Mouse (Mus musculus) mouse embryonic stem cell (cell line): ENCODE results near the gene Trim44.

ENCODE experiments used
- in situ Hi-C, 2 experiments: fragments of 300-500 bp; cut with MboI; formaldehyde crosslinking; loops; 1 replicate in 1 of 2; 3 replicates in 1 of 2; pipeline ENCODE4 v1.14.3; 2019 to 2020; ENCODE audit warnings: low sequenced_read_pairs in 2 of 2, low pct_unique_long_range_greater_than_20kb in 1 of 2, mixed read lengths in 1 of 2; ENCODE audit not compliant: unreplicated experiment in 1 of 2

Trim44 gene

DNA sequence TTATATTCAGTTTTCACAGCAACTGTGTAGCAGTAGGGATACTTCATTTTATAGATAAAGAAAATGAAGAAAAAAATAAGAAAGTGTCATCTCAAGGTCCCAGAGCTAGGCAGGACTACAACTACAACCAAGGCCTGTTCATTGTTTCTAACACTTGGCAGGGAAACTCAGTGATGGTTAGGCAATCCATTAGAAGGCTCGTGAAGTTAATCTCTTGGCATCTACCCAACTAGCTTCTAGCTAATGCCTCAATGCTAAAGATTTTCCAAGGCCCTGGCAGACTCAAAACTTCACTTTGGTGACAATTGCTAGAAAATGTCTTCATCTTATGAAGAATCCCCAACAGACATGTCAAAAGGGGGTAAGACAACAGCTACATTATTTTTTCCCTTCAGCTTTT lies 93.0 kb downstream of the Trim44 start:
- in situ Hi-C loops = no loop called here

DNA sequence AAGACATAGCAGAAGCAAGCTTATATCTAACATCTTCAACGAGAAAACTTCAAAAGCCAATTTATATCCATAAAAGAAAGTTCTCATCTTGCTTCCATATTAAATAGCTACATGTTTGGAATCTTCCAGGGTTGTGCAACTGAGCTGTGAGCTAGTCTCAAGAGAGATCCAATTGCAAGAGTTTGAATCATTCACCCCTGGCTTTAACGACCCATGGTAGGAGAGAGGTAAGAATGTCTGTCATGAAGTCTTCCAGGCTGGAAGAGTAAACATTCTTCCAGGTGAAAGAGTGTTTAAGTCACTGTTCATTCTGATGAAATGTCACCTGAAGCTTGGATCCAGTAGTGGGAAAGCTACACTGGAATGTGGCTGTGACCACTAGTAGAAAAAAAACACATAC lies 93.6 kb downstream of the Trim44 start:
- in situ Hi-C loops = no loop called here

DNA sequence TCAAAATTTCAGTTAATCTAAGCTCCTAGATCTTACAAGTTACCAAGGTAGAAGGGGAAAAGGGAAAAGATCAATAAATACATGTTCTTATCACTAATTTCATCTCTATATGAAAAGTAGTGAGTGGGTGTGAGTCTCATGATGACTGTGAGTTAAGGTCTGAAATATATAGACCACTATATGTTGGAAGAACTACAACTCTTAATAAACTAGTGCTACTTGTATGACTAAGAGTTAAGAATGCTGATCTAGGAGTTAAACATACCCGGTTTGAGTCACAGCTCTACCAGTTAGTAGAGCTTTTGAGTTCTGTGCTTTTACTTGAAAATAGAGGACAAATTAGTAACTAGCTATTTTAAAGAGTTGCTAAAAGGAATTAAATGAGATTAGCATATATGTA lies 94.7 kb downstream of the Trim44 start:
- in situ Hi-C loops = no loop called here

DNA sequence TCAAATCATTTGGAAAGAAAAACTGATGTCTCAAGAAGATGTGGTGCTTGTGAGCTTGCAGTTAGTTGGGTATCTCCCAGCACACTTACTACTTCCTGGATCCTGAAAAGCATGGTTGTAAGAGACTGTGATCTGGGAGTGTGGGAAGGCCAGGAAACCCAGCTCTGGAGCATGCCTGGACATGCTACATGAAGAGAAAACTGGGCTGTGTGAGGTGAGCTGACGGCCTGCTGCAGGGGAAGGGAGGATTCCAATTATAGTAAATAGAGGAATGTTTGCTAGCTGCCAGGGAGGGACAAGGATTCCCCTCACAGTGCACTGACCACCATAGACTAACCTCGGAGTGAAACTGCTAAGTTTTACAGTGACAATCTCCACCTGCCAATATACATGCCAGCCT lies 104.4 kb downstream of the Trim44 start:
- in situ Hi-C loops = no loop called here

DNA sequence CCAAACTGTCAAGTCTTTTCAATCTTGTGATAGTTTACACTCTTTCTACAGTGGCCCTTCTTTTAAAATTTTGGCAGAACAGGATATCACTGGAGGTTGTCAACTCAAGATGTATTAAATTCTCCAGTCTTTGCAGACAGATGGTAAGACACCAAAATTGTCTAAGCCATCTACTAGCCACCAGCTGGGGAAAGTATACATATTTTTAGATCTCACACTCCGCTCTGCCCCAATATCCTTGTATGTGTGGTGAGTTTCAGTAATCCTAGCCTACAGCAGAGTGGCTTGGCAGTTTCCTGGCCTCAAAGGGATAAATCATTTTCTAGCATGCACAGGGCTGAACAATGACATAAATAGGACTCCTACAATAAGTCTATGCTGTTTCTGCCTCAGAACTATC lies 105.1 kb downstream of the Trim44 start:
- in situ Hi-C loops = no loop called here

DNA sequence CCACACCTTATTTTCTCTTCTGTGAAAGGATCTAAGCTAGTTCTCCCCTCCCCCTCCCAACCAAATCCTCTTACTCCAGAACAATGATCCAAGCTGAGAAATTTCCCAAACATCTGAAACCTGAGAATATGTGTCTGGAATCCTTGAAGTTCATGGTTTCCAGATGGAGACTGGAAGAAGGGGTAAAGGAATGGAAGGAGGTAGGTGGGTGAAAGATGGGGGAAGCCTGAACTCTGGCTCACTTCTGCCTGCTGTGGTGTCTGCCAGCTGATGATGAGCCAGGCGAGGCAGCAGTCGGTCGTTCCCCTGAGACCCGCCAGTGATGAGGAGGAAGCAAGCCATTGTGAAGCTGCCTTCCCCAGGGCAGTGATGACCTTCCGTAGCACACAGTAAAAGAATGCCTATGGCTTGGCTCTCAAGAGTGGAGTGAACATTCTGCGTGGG lies 112.8 kb downstream of the Trim44 start:
- in situ Hi-C loops = no loop called here

DNA sequence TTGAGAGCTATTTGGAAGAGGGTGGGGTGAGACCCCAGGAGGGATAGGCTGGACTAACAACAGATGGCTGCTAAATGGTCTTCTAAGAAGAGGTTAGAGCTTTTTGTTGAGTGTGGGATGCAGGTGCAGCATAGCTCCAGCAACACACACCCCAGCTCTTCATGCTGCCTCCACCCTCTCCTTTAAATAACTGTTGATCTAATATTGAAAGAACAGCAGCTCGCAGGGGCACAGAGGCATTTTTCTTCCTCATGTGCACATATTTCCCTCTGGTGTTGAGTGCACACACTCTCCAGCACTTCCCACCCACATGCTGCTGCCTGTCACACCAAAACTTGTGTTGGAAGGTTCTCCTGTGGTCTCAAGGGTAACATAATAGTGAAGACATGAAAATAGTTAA lies 114.4 kb downstream of the Trim44 start:
- in situ Hi-C loops = no loop called here

DNA sequence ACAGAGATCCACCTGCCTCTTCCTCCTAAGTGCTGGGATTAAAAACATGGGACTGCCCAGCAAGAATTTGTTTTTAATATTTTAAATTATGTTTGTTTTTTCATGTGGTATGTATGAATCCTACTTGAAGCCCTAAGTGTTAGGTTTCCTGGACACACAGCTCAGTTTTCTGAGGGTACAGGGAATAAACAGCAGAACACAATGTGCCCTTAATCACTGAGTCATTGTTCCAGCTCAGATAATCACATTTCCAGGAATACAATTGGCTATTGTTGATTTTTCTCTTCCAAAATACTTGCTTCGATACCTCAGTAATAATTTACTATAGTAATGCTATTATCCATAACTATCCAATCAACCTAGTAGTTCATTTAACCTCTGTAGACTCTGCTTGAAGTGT lies 115.6 kb downstream of the Trim44 start:
- in situ Hi-C loops = no loop called here

DNA sequence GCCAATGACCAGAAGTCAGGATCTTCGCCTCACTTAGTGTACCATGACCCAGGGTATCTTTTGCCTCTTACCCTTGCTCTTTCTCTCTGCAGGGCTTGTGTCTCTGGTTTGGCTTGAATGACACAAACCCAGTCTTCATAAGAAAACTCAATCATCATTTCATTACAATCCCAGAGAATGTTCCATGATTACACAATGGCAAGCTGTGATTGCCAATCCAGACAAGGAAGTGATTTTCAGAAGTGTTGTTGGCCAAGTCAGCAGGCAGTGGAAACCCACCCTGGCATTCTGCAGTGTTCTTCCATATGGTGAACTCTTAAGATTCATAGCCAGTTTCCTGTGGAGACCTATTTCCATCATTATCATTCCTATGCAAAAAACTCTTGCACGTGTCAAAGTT lies 116.1 kb downstream of the Trim44 start:
- in situ Hi-C loops = no loop called here

DNA sequence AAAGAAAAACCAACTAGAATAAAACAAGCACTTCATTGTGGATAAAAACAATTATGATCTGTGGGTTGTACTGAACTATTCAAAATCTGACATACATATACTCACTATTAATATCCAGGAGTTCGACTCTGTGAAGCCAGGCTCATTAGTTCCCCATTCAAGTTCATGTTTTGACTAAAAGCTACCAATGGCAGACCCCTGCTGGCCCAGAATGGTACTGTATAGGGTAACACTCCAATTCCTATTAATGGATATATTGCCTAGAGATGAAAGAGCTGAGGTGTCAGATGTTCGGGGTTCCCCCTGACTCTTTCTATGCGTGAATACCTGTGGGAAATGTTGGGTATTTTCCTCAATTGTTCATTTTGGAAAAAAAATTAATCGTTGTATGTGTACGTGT lies 117.6 kb downstream of the Trim44 start:
- in situ Hi-C loops = no loop called here

DNA sequence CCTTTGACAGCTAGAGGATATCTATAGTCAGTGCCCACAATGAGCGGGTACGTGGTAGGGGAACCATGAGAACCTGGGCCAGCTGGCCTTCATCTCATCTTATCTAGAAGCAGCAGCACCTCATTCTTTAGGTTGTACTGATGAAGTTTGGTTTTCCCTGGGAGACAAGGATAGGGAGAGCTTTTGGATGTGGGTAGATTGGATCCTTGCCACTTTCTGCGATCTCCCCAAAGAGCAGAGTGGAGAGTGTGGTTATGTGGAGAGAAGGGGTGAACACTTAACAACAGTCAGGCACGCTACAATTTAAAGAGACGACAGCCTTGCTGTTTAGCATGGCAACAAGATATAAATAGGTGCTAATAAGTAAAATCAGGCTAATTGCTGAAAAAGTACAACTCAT lies 119.0 kb downstream of the Trim44 start:
- in situ Hi-C loops = no loop called here

DNA sequence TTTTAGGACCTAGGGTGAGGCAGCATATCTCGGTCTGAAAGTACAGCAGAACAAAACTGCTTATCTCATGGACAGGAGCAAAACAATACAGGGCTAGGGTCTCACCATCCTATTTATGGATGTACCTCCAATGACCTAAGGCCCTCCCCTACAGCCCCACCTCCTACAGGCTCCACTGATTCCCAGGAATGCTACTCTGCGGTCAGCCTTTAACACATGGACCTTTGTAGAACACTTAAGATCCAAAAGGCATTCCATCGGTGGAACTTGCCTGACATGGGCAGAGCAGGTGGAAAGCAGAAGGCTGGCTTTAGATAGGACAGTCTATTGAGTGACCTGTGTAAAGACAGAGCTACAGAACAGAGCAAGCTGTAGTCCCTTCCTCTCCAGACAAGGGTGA lies 120.3 kb downstream of the Trim44 start:
- in situ Hi-C loops = no loop called here

DNA sequence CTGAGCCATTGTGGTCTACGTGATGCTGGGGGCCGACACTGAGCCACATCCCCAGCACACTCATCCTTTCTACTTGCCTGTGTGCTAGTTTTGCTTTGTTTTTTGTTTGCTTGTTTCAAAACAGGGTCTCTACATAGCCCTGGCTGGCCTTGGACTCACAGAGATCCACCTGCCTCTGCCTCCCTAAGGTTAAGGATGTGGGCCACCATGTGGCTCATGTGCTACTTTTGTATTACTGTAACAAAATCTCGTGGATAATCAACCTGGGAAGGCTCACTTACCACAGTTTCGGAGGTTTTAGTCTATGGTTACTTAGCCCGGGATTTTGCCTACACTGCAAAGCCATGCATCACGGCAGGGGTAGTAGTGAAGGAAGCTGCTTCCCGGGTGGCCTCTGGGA lies 125.5 kb downstream of the Trim44 start:
- in situ Hi-C loops = no loop called here

DNA sequence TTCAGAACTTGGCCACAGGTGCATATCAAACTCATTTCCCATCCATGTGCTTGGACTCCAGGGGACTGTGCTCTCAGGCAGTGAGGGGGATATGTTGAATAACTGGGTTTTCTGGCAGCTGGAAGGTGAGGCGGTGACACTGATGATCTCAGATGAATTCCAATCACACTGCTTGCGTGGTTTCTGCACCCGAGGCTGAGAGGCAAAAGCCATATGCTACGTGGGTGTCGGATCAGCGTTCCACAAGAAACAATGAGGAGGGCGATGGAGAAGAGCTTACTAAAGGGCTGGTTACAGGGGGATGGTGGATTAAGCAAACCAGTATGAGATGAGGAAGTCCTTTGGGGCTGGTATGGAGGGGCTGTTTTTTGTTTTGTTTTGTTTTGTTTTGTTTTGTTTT lies 127.8 kb downstream of the Trim44 start:
- in situ Hi-C loops = no loop called here

DNA sequence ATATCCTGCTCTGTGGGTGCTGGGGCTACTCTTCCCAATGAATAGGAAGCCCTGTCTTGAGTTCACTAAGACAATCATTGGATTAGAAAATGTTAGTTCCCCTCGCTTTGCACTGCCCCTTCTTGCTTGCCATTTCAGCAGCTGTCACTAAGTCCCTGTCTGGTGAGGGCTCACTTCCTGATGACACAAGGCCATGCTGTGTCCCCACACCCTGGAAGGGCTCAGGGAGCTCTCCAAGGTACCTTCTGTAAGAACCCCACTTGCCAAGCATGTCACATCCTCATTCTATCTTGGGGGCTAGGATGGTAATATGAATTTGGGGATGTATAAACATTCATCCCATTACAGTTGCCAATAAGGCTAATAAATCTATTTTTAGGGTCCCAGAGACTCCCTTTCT lies 129.7 kb downstream of the Trim44 start:
- in situ Hi-C loops = no loop called here

DNA sequence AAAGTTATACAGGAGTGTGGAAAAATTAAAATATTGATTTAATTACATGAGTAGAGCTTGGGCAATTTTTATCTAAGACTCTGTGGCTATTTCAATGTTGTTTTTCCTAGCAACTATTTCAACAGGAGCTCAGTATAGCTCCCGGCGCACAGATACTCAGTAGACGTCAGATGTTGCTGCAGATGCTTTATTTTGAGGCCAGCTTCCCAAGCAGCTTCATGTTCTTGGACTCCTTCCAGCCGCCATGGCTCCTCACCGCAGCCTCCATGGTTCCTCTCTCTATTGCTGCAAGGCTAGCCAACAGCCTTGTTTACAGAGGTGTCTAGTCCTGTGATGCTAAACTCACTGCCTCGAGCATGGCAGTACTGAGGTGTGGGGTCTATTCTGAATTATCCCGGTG lies 134.3 kb downstream of the Trim44 start:
- in situ Hi-C loops = no loop called here

DNA sequence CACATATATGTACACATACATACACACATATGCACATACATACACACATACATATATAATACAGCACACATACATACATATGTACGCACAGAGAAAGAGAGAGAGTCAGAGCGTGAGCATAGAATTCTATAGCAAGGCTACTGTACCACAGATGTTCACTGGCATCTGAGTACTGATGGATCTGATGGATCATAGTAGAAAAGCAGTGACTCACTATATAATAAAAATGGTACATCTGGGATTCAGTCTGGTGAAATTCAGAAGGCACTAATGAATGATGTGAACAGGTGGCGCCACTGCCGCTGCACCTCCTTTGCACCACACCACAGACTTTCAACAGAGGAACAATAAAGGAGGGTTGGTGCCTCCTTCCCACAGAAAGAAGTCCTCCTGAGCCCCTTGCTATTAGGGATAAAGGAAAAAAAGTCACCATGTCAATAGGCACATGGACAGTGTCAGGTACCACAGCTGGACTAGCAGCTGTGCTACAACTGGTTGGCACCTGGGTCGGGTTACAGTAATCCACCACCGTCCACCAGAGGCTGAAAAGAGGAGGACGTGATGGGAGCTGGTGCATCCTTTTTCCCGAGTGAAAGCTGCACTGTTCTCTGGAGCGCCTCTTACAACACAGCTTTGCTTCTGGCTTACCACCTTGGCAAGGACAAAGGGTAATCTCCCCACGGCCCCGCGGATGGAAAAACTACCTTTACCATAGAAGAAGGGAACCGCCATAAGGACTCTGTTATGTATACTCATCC lies 139.9 kb downstream of the Trim44 start:
- in situ Hi-C loops = no loop called here

DNA sequence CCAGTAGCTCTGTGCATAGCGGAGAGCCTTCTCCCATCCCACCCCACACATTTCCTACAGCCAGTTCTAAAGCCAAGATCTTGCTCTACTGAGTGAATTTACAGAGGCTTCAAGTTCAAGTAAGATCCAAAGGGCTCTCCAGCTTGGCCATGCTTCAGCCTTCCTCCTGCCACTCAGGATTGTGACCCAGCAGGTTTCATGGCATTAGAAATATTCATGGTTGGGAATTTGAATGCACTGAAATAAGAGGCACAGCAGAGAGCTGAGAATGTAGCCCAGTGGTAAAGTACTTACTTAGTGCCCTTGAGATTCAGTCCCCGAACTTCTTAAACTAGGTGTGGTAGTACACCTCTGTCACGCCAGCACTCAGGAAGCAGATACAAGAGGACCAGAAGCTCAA lies 140.7 kb downstream of the Trim44 start:
- in situ Hi-C loops = no loop called here

DNA sequence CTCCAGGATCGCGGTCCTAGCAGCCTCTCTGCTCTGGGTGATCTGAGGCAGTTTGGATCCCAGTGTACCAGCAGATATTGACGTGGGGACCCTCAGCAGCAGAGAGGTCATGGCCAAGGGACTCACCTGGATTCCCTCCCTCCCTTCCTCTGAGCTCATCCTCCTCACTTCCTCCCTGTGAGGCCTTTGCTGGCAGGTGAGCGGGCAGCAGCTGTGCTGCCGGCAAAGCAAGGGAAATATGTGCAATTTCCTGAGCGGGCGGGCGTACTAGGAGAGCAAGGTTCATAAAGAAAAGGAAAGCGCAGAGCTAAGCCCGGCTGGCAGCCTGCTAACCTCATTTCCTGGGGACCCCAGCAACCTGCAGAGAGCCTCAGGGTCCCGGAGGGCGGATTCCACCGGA lies 148.5 kb downstream of the Trim44 start:
- in situ Hi-C loops = no loop called here

DNA sequence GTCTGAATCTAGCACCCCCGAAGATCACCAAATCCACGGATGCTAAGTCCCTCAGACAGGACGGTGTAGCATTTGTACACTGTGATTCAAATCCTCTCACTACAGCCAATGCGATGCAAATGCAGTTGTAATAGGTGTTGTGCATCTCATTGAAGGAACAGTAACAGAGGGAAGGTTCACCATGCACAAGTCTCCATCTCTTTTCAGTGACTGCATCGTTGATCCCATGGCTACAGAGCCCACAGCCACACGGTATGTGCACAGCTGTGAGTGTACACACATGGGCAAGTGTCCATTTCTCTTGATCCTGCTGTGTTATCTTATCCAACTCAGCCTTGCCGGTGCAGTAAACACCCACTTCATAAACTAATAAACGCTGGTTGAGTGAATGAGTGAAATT lies 148.9 kb downstream of the Trim44 start:
- in situ Hi-C loops = no loop called here
